In the genomic region with DNA sequence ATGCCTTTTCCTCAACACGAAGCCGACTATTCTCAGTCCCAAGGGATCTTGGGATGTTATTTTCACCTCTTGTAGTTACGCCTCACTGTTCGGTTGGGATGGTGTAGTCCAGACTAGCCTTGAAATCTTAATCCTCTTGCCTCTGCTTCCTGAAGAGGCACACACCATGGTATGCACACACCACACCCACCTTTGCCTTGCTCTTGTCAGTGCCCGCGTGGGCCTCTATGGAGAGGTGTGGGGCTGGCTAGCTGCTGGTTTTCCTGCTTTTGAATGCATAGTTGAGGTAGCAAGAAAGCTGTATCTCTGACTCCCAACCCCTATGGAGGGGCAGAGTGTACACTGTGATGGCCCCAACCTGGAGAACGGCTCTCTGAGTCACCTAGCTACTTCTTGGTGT, we compare ENCODE assay signal across 16 mouse cellular contexts. TPM values are rescaled to one million over a fixed set of nuclear protein-coding genes. Genes with fewer than 3 reads are reported as not detected.
A peak's percentile ranks its signal among the peaks of the same experiment; 100 is the strongest.
DNase-seq lines count a peak whose midpoint lies in the region; ATAC-seq and TF ChIP-seq lines count a peak whose summit lies in the region.
"Had no signal": no experiment of that assay in that cellular context is flagged by ENCODE, and none has a peak within 500 bp of the region (broad histone marks: within the 10 kb centered on the region; RNA-seq: fewer than 3 reads in every experiment).

No protein-coding gene starts in this region.

- peak overlapping the region; percentile 98 for H3K27ac ChIP-seq in kidney, adult 2 months (ENCODE audit: insufficient read depth, low read depth, low read length)
- H3K27ac ChIP-seq in lung, postnatal 0 days (ENCODE audit: low read length): peak overlapping the region; percentile 88
- H3K27ac ChIP-seq in intestine, postnatal 0 days (ENCODE audit: low read depth, low read length): peak overlapping the region; percentile 68; the same call in 1 of the 2 replicates
- peak overlapping the region; percentile 73; the same call in 1 of the 2 replicates for H3K27ac ChIP-seq in stomach, embryonic 15.5 days
- H3K27ac ChIP-seq: gastrocnemius, adult 2 months; heart, embryonic 15.5 days; liver, embryonic 14.5 days had no signal

- H3K9ac ChIP-seq in lung, postnatal 0 days (replicated peaks; ENCODE audit: low read depth): no peak overlapping the region
- no peak overlapping the region for H3K9ac ChIP-seq in intestine, postnatal 0 days (ENCODE audit: low read depth, low read length)
- H3K9ac ChIP-seq in stomach, embryonic 15.5 days: no peak overlapping the region
- H3K9ac ChIP-seq: heart, embryonic 15.5 days; liver, embryonic 14.5 days had no signal

- no peak overlapping the region for H3K4me3 ChIP-seq in kidney, adult 2 months (ENCODE audit: insufficient read depth, low read depth, low read length)
- no peak overlapping the region for H3K4me3 ChIP-seq in lung, postnatal 0 days (ENCODE audit: low read depth, low read length)
- no peak overlapping the region for H3K4me3 ChIP-seq in intestine, postnatal 0 days (ENCODE audit: low read depth, low read length)
- no peak overlapping the region for H3K4me3 ChIP-seq in stomach, embryonic 15.5 days (replicated peaks)
- H3K4me3 ChIP-seq: gastrocnemius, adult 2 months; heart, embryonic 15.5 days had no signal

- peak; percentile 55 for ATAC-seq in lung, postnatal 0 days
- ATAC-seq in intestine, postnatal 0 days: peak; percentile 41; the same call in 1 of the 2 replicates
- ATAC-seq in stomach, embryonic 15.5 days (ENCODE audit: insufficient read depth, low FRiP score, low read depth): 0 out of 2 replicates have a peak, but pooled peaks have one; percentile 17
- ATAC-seq: inflammation-experienced regulatory T-cells, adult 6 months had no signal

- H3K4me2 ChIP-seq in lung, postnatal 0 days (replicated peaks; ENCODE audit: low read depth, low read length): 0 out of 2 replicates have a peak overlapping the region, but pooled peaks have one; percentile 14
- no peak overlapping the region for H3K4me2 ChIP-seq in intestine, postnatal 0 days (replicated peaks; ENCODE audit: low read depth)
- no peak overlapping the region for H3K4me2 ChIP-seq in stomach, embryonic 15.5 days
- H3K4me2 ChIP-seq: heart, embryonic 15.5 days had no signal

- TF ChIP-seq POLR2A in kidney, adult 2 months (IDR thresholded peaks at IDR 0.05; ENCODE audit: low read depth, low read length): no peak

- H3K36me3 ChIP-seq in kidney, adult 2 months (ENCODE audit: control insufficient read depth, insufficient read depth, low read length): no peaks in the 10 kb centered on the region
- H3K36me3 ChIP-seq in lung, postnatal 0 days (ENCODE audit: insufficient read depth, low read length): no peaks in the 10 kb centered on the region
- H3K36me3 ChIP-seq in intestine, postnatal 0 days (ENCODE audit: control insufficient read depth, insufficient read depth): no peaks in the 10 kb centered on the region
- no peaks in the 10 kb centered on the region for H3K36me3 ChIP-seq in stomach, embryonic 15.5 days
- H3K36me3 ChIP-seq: heart, embryonic 15.5 days had no signal

- peaks cover 55% of the 10 kb centered on the region for H3K4me1 ChIP-seq in kidney, adult 2 months (ENCODE audit: control insufficient read depth, insufficient read depth, low read length)
- H3K4me1 ChIP-seq in lung, postnatal 0 days (ENCODE audit: insufficient read depth, low read depth, low read length): peaks cover 4% of the 10 kb centered on the region
- peaks cover 24% of the 10 kb centered on the region for H3K4me1 ChIP-seq in intestine, postnatal 0 days (replicated peaks; ENCODE audit: control insufficient read depth, insufficient read depth, low read length)
- H3K4me1 ChIP-seq in stomach, embryonic 15.5 days: peaks cover 21% of the 10 kb centered on the region

- WGBS in kidney, adult 2 months: 50% methylated on average over 7 of the region's 7 CpGs
- WGBS in lung, postnatal 0 days: 53% methylated on average over 7 of the region's 7 CpGs
- 42% methylated on average over 7 of the region's 7 CpGs for WGBS in intestine, postnatal 0 days
- WGBS in stomach, embryonic 15.5 days: 59% methylated on average over 7 of the region's 7 CpGs

- TF ChIP-seq EP300 in lung, postnatal 0 days (IDR thresholded peaks at IDR 0.05): no peak; the same call in 1 of the 2 replicates

- H3K9me3 ChIP-seq in lung, postnatal 0 days (ENCODE audit: low read length): no peaks in the 10 kb centered on the region
- no peaks in the 10 kb centered on the region for H3K9me3 ChIP-seq in intestine, postnatal 0 days (ENCODE audit: control insufficient read depth)
- H3K9me3 ChIP-seq in stomach, embryonic 15.5 days: no peaks in the 10 kb centered on the region
- H3K9me3 ChIP-seq: heart, embryonic 15.5 days had no signal

- H3K27me3 ChIP-seq in kidney, adult 2 months (replicated peaks; ENCODE audit: control insufficient read depth, insufficient read depth, low read length): no peaks in the 10 kb centered on the region
- H3K27me3 ChIP-seq in lung, postnatal 0 days (replicated peaks; ENCODE audit: insufficient read depth, low read length): no peaks in the 10 kb centered on the region
- no peaks in the 10 kb centered on the region for H3K27me3 ChIP-seq in intestine, postnatal 0 days (replicated peaks; ENCODE audit: control insufficient read depth, insufficient read depth, low read length)
- no peaks in the 10 kb centered on the region for H3K27me3 ChIP-seq in stomach, embryonic 15.5 days (replicated peaks)
- H3K27me3 ChIP-seq: heart, embryonic 15.5 days had no signal

- no peak for DNase-seq in kidney, adult 2 months
- no peak for DNase-seq in kidney, postnatal 14 days
- DNase-seq in lung, postnatal 0 days (ENCODE audit: low spot score): peak; percentile 63
- no peak for DNase-seq in lung, postnatal 10 days
- no peak for DNase-seq in retina, postnatal 1 day
- DNase-seq in cerebellum, postnatal 25 days: no peak
- DNase-seq: cerebellum, adult 18-20 months; gastrocnemius, adult 2 months; heart, adult 18-20 months; right cerebral cortex, postnatal 4 days; thymus, adult 18-20 months had no signal

- TF ChIP-seq CTCF in kidney, adult 2 months (conservative IDR thresholded peaks at IDR 0.05; ENCODE audit: insufficient read depth, insufficient read length, low read depth, low read length): no peak
- TF ChIP-seq CTCF in lung, postnatal 0 days (IDR thresholded peaks at IDR 0.05): no peak
- no peak for TF ChIP-seq CTCF in intestine, postnatal 0 days (IDR thresholded peaks at IDR 0.05; ENCODE audit: low read depth)

RNA-seq across cellular contexts. Expression of gene Wwc1, which starts 29.9 kb away (rescaled TPM):
- polyA plus RNA-seq in kidney, adult 2 months (2012; rRNA removed): 91.9 and 110 TPM in 2 replicates
- polyA plus RNA-seq in lung, postnatal 0 days (2015; fragmentation: Nextera tagmentation; extraction: Ambion mirVana): 22.1 and 31.0 TPM in 2 replicates
- 16.1 and 18.8 TPM in 2 replicates for polyA plus RNA-seq in intestine, postnatal 0 days (2015; fragmentation: Nextera tagmentation; extraction: Ambion mirVana)
- 10.9 and 12.6 TPM in 2 replicates for polyA plus RNA-seq in stomach, embryonic 15.5 days (2015; fragmentation: Nextera tagmentation; extraction: Ambion mirVana)
